Mouse (Mus musculus) lung, embryonic 15.5 days (tissue): ENCODE measurements around the gene Sept9. TPM values are rescaled to one million over a fixed set of nuclear protein-coding genes. Genes with fewer than 3 reads are reported as not detected.
"Not testable (repeated sequence)": the region's sequence is repeated elsewhere in the genome, so short reads cannot be mapped to it uniquely, and the experiment has no call there.

Source experiments
- ATAC-seq: fragments of 200-750 bp; cut with Nextera tagmentation; 2 replicates; pipeline ENCODE4 v1.8.0; 2017; ENCODE audit warnings: moderate number of reproducible peaks, borderline replicate concordance; ENCODE audit not compliant: low FRiP score, low TSS enrichment; ENCODE audit errors: extremely low read depth
- H3K27ac ChIP-seq: fragments of 300-500 bp; sonication (generic); 2 replicates; pipeline ENCODE4 v1.5.1; 2015; ENCODE audit warnings: moderate library complexity, mild to moderate bottlenecking, inconsistent platforms
- H3K27me3 ChIP-seq: fragments of 300-500 bp; sonication (generic); 2 replicates; pipeline ENCODE4 v1.6.1; 2015; ENCODE audit warnings: inconsistent platforms
- H3K36me3 ChIP-seq: fragments of 300-500 bp; sonication (generic); 2 replicates; pipeline ENCODE4 v1.6.1; 2015; ENCODE audit warnings: inconsistent platforms
- H3K4me1 ChIP-seq: fragments of 300-500 bp; sonication (generic); 2 replicates; pipeline ENCODE4 v1.6.1; 2015; ENCODE audit warnings: inconsistent platforms
- H3K4me2 ChIP-seq: fragments of 300-500 bp; sonication (generic); 2 replicates; pipeline ENCODE4 v1.6.1; 2015; ENCODE audit warnings: inconsistent platforms, mild to moderate bottlenecking, moderate library complexity
- H3K4me3 ChIP-seq: fragments of 300-500 bp; sonication (generic); 2 replicates; pipeline ENCODE4 v1.5.1; 2015; ENCODE audit warnings: mild to moderate bottlenecking, inconsistent platforms
- H3K9ac ChIP-seq: fragments of 300-500 bp; sonication (generic); 2 replicates; pipeline ENCODE4 v1.6.1; 2015; ENCODE audit warnings: inconsistent platforms
- H3K9me3 ChIP-seq: fragments of 300-500 bp; sonication (generic); 2 replicates; pipeline ENCODE4 v1.6.1; 2016; ENCODE audit warnings: inconsistent platforms
- WGBS: fragments of 180-500 bp; shearing (Covaris S2); methylation state at CpG from one replicate; pipeline ENCODE4 v1.1.7; 2015; 5-methylcytosine and 5-hydroxymethylcytosine counted together
- polyA plus RNA-seq: library from polyadenylated mRNA; unstranded; fragments of >200 nt; fragmentation: Nextera tagmentation; extraction: Ambion mirVana; gene quantifications from 2 replicates; pipeline ENCODE4 v1.2.1, GENCODE M21; 2015

Sept9 gene
- polyA plus RNA-seq, 1 experiment from 2014 or later, result 145 TPM

DNA sequence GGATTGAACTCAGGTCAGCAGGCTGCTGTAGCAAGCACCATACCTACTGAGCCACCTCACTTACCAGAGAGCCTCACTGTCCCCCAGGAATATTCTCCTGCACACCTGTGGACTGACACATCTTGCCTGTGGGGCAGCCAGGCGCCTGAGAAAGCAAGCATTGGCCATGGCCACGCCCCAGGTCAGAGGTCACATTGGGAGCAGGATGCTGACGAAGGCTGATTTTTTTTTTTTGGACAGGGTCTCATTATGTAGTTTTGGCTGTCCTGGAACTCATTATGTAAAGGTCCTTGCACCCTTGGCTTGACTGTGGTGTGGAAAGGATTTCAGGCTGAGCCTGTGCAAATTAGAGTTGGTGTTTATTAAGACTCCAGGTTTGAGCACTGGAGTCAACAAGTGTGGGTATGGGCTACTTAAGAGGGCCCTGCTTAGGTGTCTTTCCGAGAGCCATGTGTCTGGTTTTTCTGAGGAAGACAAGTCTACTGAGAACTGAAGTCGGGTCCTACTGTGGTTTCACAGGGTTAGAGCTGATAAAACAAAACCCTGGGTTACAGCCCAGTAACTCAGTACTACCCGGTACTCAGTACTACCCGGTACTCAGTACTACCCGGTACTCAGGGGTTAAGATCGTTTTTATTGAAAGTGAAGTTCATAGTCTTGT, 122.0 kb downstream of the Sept9 start:
- Histone ChIP-seq H3K9ac (no peak overlapping the region), H3K4me3 (no peak overlapping the region), H3K4me1 (peaks cover 90% of the 10 kb centered on the region), H3K27ac (no peak overlapping the region), H3K27me3 (no peaks in the 10 kb centered on the region), H3K9me3 (no peaks in the 10 kb centered on the region), H3K4me2 (no peak overlapping the region), H3K36me3 (no peaks in the 10 kb centered on the region)
- no peak for ATAC-seq
- 73% methylated on average over 9 of the region's 9 CpGs for WGBS

DNA sequence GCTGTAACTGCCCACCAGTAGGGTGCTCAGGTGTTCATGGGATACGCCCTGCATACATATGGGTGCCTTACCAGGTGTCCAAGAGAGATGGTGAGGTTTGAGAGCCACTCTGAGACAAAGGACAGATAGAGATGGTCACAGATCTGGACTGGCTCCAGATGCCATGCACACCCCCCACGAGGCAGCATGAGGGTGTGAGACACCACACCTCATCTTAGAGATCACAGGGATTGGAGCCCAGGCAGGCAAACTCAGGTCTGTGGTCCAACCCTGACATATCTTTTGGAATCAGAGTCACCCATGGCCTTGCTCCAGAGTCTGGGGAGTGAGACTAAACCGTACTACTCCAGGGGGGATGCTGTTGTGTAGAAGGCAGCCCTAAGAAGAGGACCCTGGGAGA, 122.8 kb downstream of the Sept9 start:
- 78% methylated on average over 3 of the region's 3 CpGs for WGBS
- Histone ChIP-seq H3K4me3 (no peak overlapping the region), H3K27ac (no peak overlapping the region), H3K9me3 (no peaks in the 10 kb centered on the region), H3K4me2 (no peak overlapping the region), H3K9ac (no peak overlapping the region), H3K36me3 (no peaks in the 10 kb centered on the region), H3K4me1 (peaks cover 90% of the 10 kb centered on the region), H3K27me3 (no peaks in the 10 kb centered on the region)
- no peak for ATAC-seq

DNA sequence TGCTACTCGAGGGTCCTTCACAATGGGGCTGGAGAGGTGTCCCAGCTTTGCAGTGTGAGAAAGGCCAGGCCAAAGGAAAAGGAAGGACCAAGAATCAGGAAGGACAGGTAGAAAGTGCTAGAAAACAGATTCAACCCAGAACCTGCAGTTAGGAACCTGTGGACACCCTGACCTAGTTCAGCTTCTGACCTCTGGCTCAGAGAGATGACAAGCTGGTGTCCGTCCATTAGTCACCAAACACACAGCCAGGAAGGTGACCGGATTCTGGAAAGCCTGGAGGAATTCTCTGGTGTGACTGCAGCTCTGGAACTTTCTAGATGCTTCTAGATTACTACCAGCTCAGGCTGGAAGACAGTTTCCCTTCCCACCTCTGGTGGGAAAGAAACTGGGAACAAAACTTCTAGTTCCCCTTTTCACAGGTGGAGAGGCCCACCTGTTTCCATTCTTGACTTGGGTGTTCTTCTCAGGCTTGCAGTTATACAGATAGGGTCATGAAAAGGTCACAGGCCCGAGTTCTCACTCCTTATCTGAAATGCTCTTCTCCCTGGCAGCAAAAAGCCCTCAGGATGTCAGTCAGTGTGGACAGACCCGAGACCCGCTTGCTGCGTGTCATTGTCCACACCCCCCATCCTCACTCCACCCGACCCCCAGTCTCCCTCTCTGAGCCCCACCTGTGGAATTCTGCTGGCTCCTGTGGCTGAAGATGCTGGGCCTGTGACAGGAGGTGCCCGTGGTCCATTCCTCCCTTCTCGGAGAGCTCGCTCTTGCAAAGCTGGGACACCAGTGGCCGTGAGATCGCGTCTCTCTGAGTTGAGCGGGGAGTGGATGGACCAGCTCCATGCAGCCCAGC, 123.5 kb downstream of the Sept9 start:
- Histone ChIP-seq H3K9ac (no peak overlapping the region), H3K27me3 (no peaks in the 10 kb centered on the region), H3K4me3 (no peak overlapping the region), H3K27ac (no peak overlapping the region), H3K9me3 (no peaks in the 10 kb centered on the region), H3K36me3 (no peaks in the 10 kb centered on the region), H3K4me1 (peaks cover 88% of the 10 kb centered on the region), H3K4me2 (no peak overlapping the region)
- no peak for ATAC-seq
- WGBS, result 69% methylated on average over 15 of the region's 15 CpGs

DNA sequence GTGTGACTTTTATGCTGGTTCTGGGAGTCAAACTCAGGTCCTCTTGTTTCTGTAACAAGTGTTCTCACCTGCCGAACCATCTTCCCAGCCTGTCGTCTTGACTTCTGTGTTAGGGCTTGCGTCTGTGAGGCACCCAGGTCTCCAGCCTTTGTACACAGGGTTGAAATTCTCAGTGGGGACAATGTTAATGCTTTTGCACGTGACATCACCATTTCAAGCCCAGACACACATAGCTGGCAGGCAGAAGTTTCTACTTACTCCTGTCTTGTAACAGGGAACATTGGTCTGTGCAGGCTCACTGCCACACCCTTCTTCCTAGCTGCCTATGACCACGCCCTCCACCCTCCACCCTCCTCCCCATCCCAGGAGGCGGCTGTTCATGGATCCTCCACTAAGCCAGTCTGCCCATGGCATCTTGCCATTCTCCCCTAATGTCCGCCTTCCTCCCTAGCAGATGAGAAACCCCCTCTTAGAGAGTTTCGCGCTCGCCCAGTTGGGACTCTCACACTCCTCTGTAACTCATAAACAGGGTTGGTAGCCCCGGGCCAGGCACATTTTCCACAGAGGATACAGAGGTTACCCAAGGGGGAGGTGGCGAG, 124.6 kb downstream of the Sept9 start:
- Histone ChIP-seq H3K4me1 (peaks cover 87% of the 10 kb centered on the region), H3K27ac (peak overlapping the region; percentile 24; the same call in 1 of the 2 replicates), H3K36me3 (no peaks in the 10 kb centered on the region), H3K9me3 (no peaks in the 10 kb centered on the region), H3K27me3 (no peaks in the 10 kb centered on the region), H3K4me3 (no peak overlapping the region), H3K4me2 (no peak overlapping the region), H3K9ac (no peak overlapping the region)
- WGBS, result 53% methylated on average over 12 of the region's 12 CpGs
- ATAC-seq, result no peak

DNA sequence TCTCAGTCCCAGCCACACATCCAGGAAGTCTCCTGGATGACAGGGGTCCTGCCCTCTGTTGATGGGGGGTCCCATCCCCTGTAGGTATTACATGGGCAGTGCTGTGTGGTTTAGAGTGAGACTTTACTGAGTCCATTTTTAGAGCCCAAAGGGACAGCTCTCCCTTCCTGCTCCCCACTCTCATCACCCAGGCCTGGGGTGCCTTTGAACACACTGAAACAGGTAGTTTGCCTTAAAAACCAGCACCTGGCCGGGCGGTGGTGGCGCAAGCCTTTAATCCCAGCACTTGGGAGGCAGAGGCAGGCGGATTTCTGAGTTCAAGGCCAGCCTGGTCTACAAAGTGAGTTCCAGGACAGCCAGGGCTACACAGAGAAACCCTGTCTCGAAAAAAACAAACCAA, 125.3 kb downstream of the Sept9 start:
- WGBS, result 89% methylated on average over 5 of the region's 5 CpGs
- H3K36me3 ChIP-seq, H3K4me2 ChIP-seq, H3K27ac ChIP-seq, H3K4me3 ChIP-seq, H3K9me3 ChIP-seq, H3K9ac ChIP-seq, H3K27me3 ChIP-seq, ATAC-seq: not testable (repeated sequence)
- peaks cover 81% of the 10 kb centered on the region for H3K4me1 ChIP-seq

DNA sequence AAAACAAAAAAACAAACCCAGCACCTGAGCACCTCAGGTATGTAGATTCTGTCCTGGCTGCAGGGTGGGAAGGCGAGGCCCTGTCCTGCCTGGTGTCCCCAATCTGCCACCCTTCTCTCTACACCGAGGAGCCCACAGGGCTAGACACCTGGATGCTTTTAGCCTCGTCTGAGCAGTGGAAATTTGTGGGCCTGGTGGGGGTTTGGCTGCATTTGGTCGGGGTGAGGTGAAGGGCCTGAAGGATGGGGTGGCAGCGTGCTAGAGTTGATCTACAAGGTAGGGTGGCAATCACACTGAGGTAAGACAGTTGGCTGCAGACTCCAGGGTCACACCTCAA, 125.6 kb downstream of the Sept9 start:
- 77% methylated on average over 5 of the region's 5 CpGs for WGBS
- ATAC-seq, result no peak

DNA sequence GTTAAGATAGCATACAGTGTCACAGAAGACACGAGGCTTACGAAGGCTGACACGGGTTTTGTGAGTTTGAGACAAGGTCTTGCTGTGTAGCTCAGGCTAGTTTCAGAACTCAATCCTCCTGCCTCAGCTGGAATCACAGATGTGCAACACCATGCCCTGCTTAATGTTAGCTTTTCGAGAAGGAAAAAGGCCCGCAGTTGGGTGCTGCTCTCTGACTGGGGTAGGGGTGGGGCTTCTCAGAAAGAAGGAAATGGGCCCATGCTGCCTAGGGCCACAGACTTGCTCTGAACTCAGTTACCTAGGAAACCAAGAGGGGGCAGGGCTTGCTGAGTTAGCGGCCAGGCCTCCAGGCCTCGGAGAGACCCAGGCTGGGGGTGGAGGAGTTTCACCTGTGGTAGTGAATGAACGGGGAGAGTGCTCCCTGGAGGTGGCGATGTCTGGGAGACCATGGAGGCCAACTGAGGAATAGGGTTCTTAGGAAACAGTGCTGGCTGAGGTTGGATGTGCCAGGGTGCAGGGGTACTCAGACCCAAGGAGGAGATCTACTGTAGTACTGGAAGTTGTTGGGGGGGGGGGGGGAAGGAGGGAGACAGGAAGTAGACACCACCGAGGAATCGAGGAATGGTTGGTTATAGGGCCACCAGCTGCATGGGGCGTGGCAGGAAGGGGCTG, 126.1 kb downstream of the Sept9 start:
- Histone ChIP-seq H3K9ac (no peak overlapping the region), H3K4me1 (peaks cover 79% of the 10 kb centered on the region), H3K36me3 (no peaks in the 10 kb centered on the region), H3K4me3 (no peak overlapping the region), H3K9me3 (no peaks in the 10 kb centered on the region), H3K27me3 (no peaks in the 10 kb centered on the region), H3K27ac (0 out of 2 replicates have a peak overlapping the region, but pooled peaks have one; percentile 1), H3K4me2 (no peak overlapping the region)
- no peak for ATAC-seq
- WGBS, result 32% methylated on average over 12 of the region's 12 CpGs

More for the DNA sequence above, 125.6 kb downstream of the Sept9 start:
- H3K27me3 ChIP-seq, result no peaks in the 10 kb centered on the region
- H3K4me1 ChIP-seq, result peaks cover 79% of the 10 kb centered on the region
- no peak overlapping the region for H3K9ac ChIP-seq
- no peaks in the 10 kb centered on the region for H3K9me3 ChIP-seq
- H3K36me3 ChIP-seq, result no peaks in the 10 kb centered on the region
- no peak overlapping the region for H3K27ac ChIP-seq
- no peak overlapping the region for H3K4me3 ChIP-seq
- no peak overlapping the region for H3K4me2 ChIP-seq

DNA sequence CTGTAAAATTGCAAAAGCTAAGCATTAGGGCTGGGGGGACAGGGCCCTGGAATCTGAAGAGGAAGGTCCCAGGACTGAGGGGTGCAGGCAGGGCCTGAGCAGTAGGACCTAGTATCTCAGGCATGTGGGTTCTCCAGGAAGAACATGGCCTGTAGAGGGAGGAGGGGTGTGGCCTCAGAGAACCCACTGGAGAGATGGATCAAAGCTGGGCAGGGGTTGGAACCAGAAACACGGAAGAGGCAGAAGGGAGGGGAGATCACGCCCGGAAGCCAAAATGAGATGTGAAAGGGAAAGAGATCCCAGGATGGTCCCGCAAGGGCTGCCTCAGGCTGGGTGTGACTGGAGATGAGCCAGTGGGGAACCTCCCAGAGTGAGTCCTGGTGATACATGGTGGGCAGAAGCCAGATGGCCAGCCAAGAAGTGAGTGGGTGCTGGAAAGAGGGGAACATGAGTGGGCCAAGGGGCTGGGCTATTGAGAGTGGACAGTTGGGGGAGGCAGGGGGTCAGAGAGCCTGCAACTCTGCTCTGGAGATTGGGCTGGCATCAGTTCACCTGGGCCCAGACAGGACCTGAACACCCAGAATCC, 126.8 kb downstream of the Sept9 start:
- no peak for ATAC-seq
- no peak overlapping the region for H3K4me2 ChIP-seq

DNA sequence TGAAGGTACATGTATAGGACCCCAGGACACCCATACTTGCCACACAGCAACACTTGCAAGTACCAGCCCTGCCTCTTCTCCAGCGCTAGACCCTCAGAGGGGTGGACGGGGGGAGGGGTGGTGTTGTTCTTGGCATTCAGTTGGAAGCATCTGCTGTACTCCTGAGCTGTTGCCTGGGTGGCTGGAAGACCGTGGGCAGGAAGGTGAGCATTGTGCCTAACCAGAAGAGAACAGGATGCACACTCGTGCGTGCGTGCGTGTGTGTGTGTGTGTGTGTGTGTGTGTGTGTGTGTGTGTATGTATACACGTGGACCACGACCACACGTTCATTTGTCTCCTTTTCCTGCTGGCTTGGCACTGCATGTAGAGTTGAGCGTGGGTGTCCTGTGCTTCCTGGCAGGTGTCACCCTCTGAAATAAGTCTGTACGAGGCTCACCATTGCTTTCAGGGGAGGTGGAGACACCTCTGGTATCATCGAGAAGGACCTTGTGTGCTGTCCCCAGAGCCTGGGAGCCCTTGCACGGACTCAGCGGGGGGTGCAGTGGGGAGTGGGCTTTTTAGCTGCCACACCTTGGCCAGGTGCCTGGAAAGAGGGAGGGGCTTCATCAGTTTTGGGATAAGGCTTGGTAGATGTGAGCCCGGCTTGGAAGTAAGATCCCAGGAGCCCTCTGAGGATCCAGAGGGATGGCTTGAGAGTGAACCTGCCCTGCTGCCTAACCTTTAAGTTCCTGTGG, 127.6 kb downstream of the Sept9 start:
- H3K36me3 ChIP-seq, result no peaks in the 10 kb centered on the region
- ATAC-seq, result no peak
- 0 out of 2 replicates have a peak overlapping the region, but pooled peaks have one; percentile 17 for H3K27ac ChIP-seq
- H3K9me3 ChIP-seq, result no peaks in the 10 kb centered on the region
- no peak overlapping the region for H3K9ac ChIP-seq
- no peak overlapping the region; the same call in 1 of the 2 replicates for H3K4me2 ChIP-seq
- peaks cover 89% of the 10 kb centered on the region for H3K4me1 ChIP-seq
- 50% methylated on average over 15 of the region's 16 CpGs for WGBS
- H3K27me3 ChIP-seq, result no peaks in the 10 kb centered on the region
- no peak overlapping the region for H3K4me3 ChIP-seq

More for the DNA sequence above, 126.8 kb downstream of the Sept9 start:
- no peaks in the 10 kb centered on the region for H3K27me3 ChIP-seq
- peaks cover 82% of the 10 kb centered on the region for H3K4me1 ChIP-seq
- H3K9me3 ChIP-seq, result no peaks in the 10 kb centered on the region
- WGBS, result 53% methylated on average over 4 of the region's 4 CpGs
- no peak overlapping the region for H3K9ac ChIP-seq
- H3K4me3 ChIP-seq, result no peak overlapping the region
- H3K36me3 ChIP-seq, result no peaks in the 10 kb centered on the region
- peak overlapping the region; percentile 1; the same call in 1 of the 2 replicates for H3K27ac ChIP-seq

DNA sequence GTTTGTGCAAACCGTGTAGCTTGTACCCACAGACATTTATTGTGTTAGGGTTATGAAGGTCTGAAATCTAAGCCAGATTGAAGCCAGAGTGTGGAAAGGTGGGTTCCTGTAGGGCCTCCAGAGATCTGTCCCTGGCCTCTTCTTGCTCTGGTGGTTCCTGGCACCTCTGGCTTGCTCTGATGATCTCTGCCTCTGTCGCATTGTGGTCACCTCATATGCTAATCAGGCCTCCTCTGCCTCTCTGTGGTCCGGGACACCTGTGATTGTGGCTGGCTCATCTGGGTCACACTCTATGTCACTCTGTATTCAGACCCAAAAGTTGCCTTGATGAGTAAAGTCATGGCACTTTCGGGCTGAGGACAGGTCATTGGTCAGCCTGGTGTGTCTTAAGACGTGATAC, 128.2 kb downstream of the Sept9 start:
- H3K9me3 ChIP-seq, result no peaks in the 10 kb centered on the region
- peaks cover 89% of the 10 kb centered on the region for H3K4me1 ChIP-seq
- H3K27me3 ChIP-seq, result no peaks in the 10 kb centered on the region
- no peak overlapping the region for H3K27ac ChIP-seq
- H3K4me3 ChIP-seq, result no peak overlapping the region
- no peak overlapping the region for H3K4me2 ChIP-seq
- no peak for ATAC-seq
- no peaks in the 10 kb centered on the region for H3K36me3 ChIP-seq
- 75% methylated on average over 5 of the region's 5 CpGs for WGBS
- no peak overlapping the region for H3K9ac ChIP-seq
